Mouse (Mus musculus): ENCODE results near the gene Zmynd11. TPM values are rescaled to one million over a fixed set of nuclear protein-coding genes. Genes with fewer than 3 reads are reported as not detected.
A peak's percentile ranks its signal among the peaks of the same experiment; 100 is the strongest.

The Zmynd11 gene
- polyA plus RNA-seq, 1 experiment from 2014 or later, result 135 TPM

GRCm38 (mm10) chr13:9765537-9765851 lies 364 bp upstream of the Zmynd11 start:
- Histone ChIP-seq H3K4me3 (ENCODE audit: low read depth, low read length) (peak overlapping the region; percentile 92), H3K27ac (replicated peaks; ENCODE audit: low read depth, low read length) (peak overlapping the region; percentile 100), H3K9me3 (ENCODE audit: control insufficient read depth, low read length) (no peaks in the 10 kb centered on the region), H3K27me3 (replicated peaks; ENCODE audit: control insufficient read depth, insufficient read depth, low read length) (no peaks in the 10 kb centered on the region), H3K36me3 (ENCODE audit: control insufficient read depth, insufficient read depth, low read length) (no peaks in the 10 kb centered on the region), H3K4me2 (ENCODE audit: low read depth, low read length) (peak overlapping the region; percentile 67), H3K4me1 (ENCODE audit: control insufficient read depth, insufficient read depth, low read length) (peaks cover 37% of the 10 kb centered on the region), H3K9ac (ENCODE audit: low read depth, low read length) (peak overlapping the region; percentile 100)
- no peak for DNase-seq (ENCODE audit: low spot score)
- 4% methylated on average over 4 of the region's 4 CpGs for WGBS
- no peak for ATAC-seq (ENCODE audit: low read depth)

GRCm38 (mm10) chr13:9763828-9764645 lies 1.1 kb downstream of the Zmynd11 start:
- H3K4me2 ChIP-seq (ENCODE audit: low read depth, low read length), result peak overlapping the region; percentile 67
- H3K9me3 ChIP-seq (ENCODE audit: control insufficient read depth, low read length), result no peaks in the 10 kb centered on the region
- H3K27ac ChIP-seq (replicated peaks; ENCODE audit: low read depth, low read length), result peak overlapping the region; percentile 100
- 0% methylated on average over 27 of the region's 111 CpGs for WGBS
- H3K27me3 ChIP-seq (replicated peaks; ENCODE audit: control insufficient read depth, insufficient read depth, low read length), result no peaks in the 10 kb centered on the region
- ATAC-seq (ENCODE audit: low read depth), result peak; percentile 76
- peaks cover 42% of the 10 kb centered on the region for H3K4me1 ChIP-seq (ENCODE audit: control insufficient read depth, insufficient read depth, low read length)
- peak overlapping the region; percentile 92 for H3K4me3 ChIP-seq (ENCODE audit: low read depth, low read length)
- H3K36me3 ChIP-seq (ENCODE audit: control insufficient read depth, insufficient read depth, low read length), result no peaks in the 10 kb centered on the region
- peak; percentile 88 for DNase-seq (ENCODE audit: low spot score)
- H3K9ac ChIP-seq (ENCODE audit: low read depth, low read length), result peak overlapping the region; percentile 100

DNA sequence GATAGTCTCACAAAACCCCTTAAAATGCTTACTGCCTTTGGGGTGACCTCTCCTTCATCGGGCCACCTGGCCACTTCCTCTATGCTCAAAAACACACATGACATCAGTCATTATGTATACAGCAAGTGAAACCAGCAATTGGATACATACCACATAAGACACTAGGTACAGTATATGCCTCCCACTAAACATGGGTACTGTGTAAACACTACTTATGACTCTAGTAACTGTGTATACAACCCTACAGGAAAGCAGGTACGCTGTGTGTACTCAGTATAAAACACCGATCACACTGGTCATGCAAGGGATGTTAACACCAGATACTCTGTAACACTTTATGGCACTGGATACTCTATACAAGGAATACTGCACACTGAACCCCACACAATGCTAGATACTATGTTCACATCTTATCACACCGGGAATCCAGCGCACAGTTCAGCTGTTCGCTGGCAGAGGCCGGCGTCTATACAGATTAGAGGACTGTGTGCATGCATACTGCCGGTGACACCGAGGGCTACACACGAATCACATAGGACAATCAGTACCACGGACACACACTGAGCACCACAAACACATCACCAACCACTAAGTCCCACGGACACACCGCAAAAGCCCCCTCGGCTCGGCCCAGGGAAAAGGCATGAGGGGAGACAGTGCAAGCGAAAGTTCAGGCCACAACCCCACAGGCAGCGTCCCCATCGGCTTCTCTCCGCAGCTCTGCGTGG lies 1.9 kb downstream of the Zmynd11 start:
- peaks cover 47% of the 10 kb centered on the region for H3K4me1 ChIP-seq (ENCODE audit: control insufficient read depth, insufficient read depth, low read length)
- H3K27me3 ChIP-seq (replicated peaks; ENCODE audit: control insufficient read depth, insufficient read depth, low read length), result no peaks in the 10 kb centered on the region
- H3K36me3 ChIP-seq (ENCODE audit: control insufficient read depth, insufficient read depth, low read length), result no peaks in the 10 kb centered on the region
- peak overlapping the region; percentile 100 for H3K27ac ChIP-seq (replicated peaks; ENCODE audit: low read depth, low read length)
- peak overlapping the region; percentile 92 for H3K4me3 ChIP-seq (ENCODE audit: low read depth, low read length)
- no peak for DNase-seq (ENCODE audit: low spot score)
- H3K9ac ChIP-seq (ENCODE audit: low read depth, low read length), result peak overlapping the region; percentile 100
- peak; percentile 14; the same call in 1 of the 2 replicates for ATAC-seq (ENCODE audit: low read depth)
- peak overlapping the region; percentile 67 for H3K4me2 ChIP-seq (ENCODE audit: low read depth, low read length)
- 3% methylated on average over 21 of the region's 21 CpGs for WGBS
- H3K9me3 ChIP-seq (ENCODE audit: control insufficient read depth, low read length), result no peaks in the 10 kb centered on the region

GRCm38 (mm10) chr13:9760057-9760456 lies 5.1 kb downstream of the Zmynd11 start:
- DNase-seq (ENCODE audit: low spot score), result no peak
- H3K27me3 ChIP-seq (replicated peaks; ENCODE audit: control insufficient read depth, insufficient read depth, low read length), result no peaks in the 10 kb centered on the region
- H3K27ac ChIP-seq (replicated peaks; ENCODE audit: low read depth, low read length), result no peak overlapping the region
- H3K9me3 ChIP-seq (ENCODE audit: control insufficient read depth, low read length), result no peaks in the 10 kb centered on the region
- H3K36me3 ChIP-seq (ENCODE audit: control insufficient read depth, insufficient read depth, low read length), result no peaks in the 10 kb centered on the region
- H3K4me3 ChIP-seq (ENCODE audit: low read depth, low read length), result no peak overlapping the region
- 80% methylated on average over 6 of the region's 6 CpGs for WGBS
- peaks cover 39% of the 10 kb centered on the region for H3K4me1 ChIP-seq (ENCODE audit: control insufficient read depth, insufficient read depth, low read length)
- no peak for ATAC-seq (ENCODE audit: low read depth)
- no peak overlapping the region for H3K9ac ChIP-seq (ENCODE audit: low read depth, low read length)
- H3K4me2 ChIP-seq (ENCODE audit: low read depth, low read length), result no peak overlapping the region

GRCm38 (mm10) chr13:9757842-9758491 lies 7.2 kb downstream of the Zmynd11 start:
- Histone ChIP-seq H3K36me3 (ENCODE audit: control insufficient read depth, insufficient read depth, low read length) (no peaks in the 10 kb centered on the region), H3K4me2 (ENCODE audit: low read depth, low read length) (peak overlapping the region; percentile 13), H3K4me3 (ENCODE audit: low read depth, low read length) (no peak overlapping the region), H3K4me1 (ENCODE audit: control insufficient read depth, insufficient read depth, low read length) (peaks cover 42% of the 10 kb centered on the region), H3K9me3 (ENCODE audit: control insufficient read depth, low read length) (no peaks in the 10 kb centered on the region), H3K27me3 (replicated peaks; ENCODE audit: control insufficient read depth, insufficient read depth, low read length) (no peaks in the 10 kb centered on the region), H3K9ac (ENCODE audit: low read depth, low read length) (0 out of 2 replicates have a peak overlapping the region, but pooled peaks have one; percentile 23), H3K27ac (replicated peaks; ENCODE audit: low read depth, low read length) (peak overlapping the region; percentile 57)
- peak; percentile 63; the same call in 1 of the 2 replicates for ATAC-seq (ENCODE audit: low read depth)
- DNase-seq (ENCODE audit: low spot score), result peak; percentile 87
- 34% methylated on average over 9 of the region's 9 CpGs for WGBS

DNA sequence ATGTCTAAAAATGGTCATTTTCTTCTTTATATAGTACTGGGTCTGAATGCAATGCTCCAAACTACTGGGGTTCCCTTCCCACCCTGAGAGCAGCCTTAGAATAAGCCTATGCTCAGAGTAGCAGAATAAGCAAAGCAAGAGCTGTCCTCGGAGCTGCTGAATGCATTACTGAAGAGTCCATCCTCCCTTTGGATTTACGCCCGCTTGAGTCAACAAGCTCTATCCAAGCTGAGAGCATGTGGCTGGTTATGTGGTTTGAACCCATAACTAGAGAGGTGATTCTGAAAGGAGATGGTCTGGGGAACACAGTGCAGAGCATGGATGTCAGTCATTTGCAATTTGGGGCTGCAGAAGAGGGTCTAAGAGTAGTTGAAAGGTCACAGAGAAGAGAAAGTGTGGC lies 11.4 kb downstream of the Zmynd11 start:
- no peak for DNase-seq (ENCODE audit: low spot score)
- H3K4me1 ChIP-seq (ENCODE audit: control insufficient read depth, insufficient read depth, low read length), result peaks cover 21% of the 10 kb centered on the region
- H3K27me3 ChIP-seq (replicated peaks; ENCODE audit: control insufficient read depth, insufficient read depth, low read length), result no peaks in the 10 kb centered on the region
- H3K36me3 ChIP-seq (ENCODE audit: control insufficient read depth, insufficient read depth, low read length), result no peaks in the 10 kb centered on the region
- H3K9me3 ChIP-seq (ENCODE audit: control insufficient read depth, low read length), result no peaks in the 10 kb centered on the region
- H3K9ac ChIP-seq (ENCODE audit: low read depth, low read length), result no peak overlapping the region
- ATAC-seq (ENCODE audit: low read depth), result no peak
- WGBS, result 61% methylated on average over 3 of the region's 3 CpGs
- no peak overlapping the region for H3K27ac ChIP-seq (replicated peaks; ENCODE audit: low read depth, low read length)
- H3K4me2 ChIP-seq (ENCODE audit: low read depth, low read length), result no peak overlapping the region
- H3K4me3 ChIP-seq (ENCODE audit: low read depth, low read length), result no peak overlapping the region

GRCm38 (mm10) chr13:9750320-9750719 lies 14.8 kb downstream of the Zmynd11 start:
- H3K4me2 ChIP-seq (ENCODE audit: low read depth, low read length), result no peak overlapping the region
- no peak overlapping the region for H3K4me3 ChIP-seq (ENCODE audit: low read depth, low read length)
- no peaks in the 10 kb centered on the region for H3K36me3 ChIP-seq (ENCODE audit: control insufficient read depth, insufficient read depth, low read length)
- 24% methylated on average over 1 of the region's 1 CpGs for WGBS
- no peak overlapping the region for H3K9ac ChIP-seq (ENCODE audit: low read depth, low read length)
- no peaks in the 10 kb centered on the region for H3K9me3 ChIP-seq (ENCODE audit: control insufficient read depth, low read length)
- peaks cover 10% of the 10 kb centered on the region; the same call in 1 of the 2 replicates for H3K4me1 ChIP-seq (ENCODE audit: control insufficient read depth, insufficient read depth, low read length)
- H3K27me3 ChIP-seq (replicated peaks; ENCODE audit: control insufficient read depth, insufficient read depth, low read length), result no peaks in the 10 kb centered on the region
- DNase-seq (ENCODE audit: low spot score) (peak; percentile 76), ATAC-seq (ENCODE audit: low read depth) (no peak)
- H3K27ac ChIP-seq (replicated peaks; ENCODE audit: low read depth, low read length), result no peak overlapping the region; the same call in 1 of the 2 replicates

GRCm38 (mm10) chr13:9749796-9750195 lies 15.3 kb downstream of the Zmynd11 start:
- no peak overlapping the region for H3K27ac ChIP-seq (replicated peaks; ENCODE audit: low read depth, low read length)
- H3K36me3 ChIP-seq (ENCODE audit: control insufficient read depth, insufficient read depth, low read length), result no peaks in the 10 kb centered on the region
- H3K9me3 ChIP-seq (ENCODE audit: control insufficient read depth, low read length), result no peaks in the 10 kb centered on the region
- no peaks in the 10 kb centered on the region for H3K27me3 ChIP-seq (replicated peaks; ENCODE audit: control insufficient read depth, insufficient read depth, low read length)
- H3K4me3 ChIP-seq (ENCODE audit: low read depth, low read length), result no peak overlapping the region
- no peak for ATAC-seq (ENCODE audit: low read depth)
- 66% methylated on average over 4 of the region's 4 CpGs for WGBS
- DNase-seq (ENCODE audit: low spot score), result no peak
- peaks cover 10% of the 10 kb centered on the region; the same call in 1 of the 2 replicates for H3K4me1 ChIP-seq (ENCODE audit: control insufficient read depth, insufficient read depth, low read length)
- no peak overlapping the region for H3K4me2 ChIP-seq (ENCODE audit: low read depth, low read length)
- H3K9ac ChIP-seq (ENCODE audit: low read depth, low read length), result no peak overlapping the region
